Mouse (Mus musculus) G1E (cell line): Measurements from ENCODE around the gene Serpine2.

ENCODE experiments used
- CTCF ChIP-seq: IDR thresholded peaks from 2 replicates; pipeline ENCODE4 v1.5.1; 2012; ENCODE audit warnings: low read depth, low read length, inconsistent platforms, mixed read lengths
- GATA1 ChIP-seq: IDR thresholded peaks from 2 replicates; pipeline ENCODE4 v1.6.1; 2012; ENCODE audit warnings: borderline replicate concordance, low read length, inconsistent platforms, mixed read lengths
- POLR2AphosphoS5 ChIP-seq: IDR thresholded peaks from 2 replicates; pipeline ENCODE4 v1.6.1; 2012; ENCODE audit warnings: low read depth, low read length, inconsistent platforms; ENCODE audit not compliant: insufficient replicate concordance

DNA sequence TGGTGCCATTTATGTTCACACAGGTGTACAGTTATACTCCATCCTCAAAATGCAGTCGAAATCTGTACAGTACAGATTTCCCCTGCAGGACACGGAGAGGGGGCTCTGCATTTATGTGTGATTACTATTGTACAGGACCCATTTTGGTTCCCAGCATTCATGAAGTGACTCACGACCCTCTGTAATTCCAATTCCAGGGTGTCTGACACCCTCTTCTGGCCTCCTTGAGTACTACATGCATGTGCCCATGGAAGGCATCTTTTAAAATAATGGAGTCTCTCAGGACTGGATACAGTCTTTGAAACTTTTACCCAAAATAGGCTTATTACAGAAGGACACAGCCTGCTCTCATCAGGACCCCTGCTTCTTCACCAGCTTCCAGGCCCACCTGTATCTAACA is 78.5 kb downstream of the Serpine2 start:
- TF ChIP-seq POLR2AphosphoS5, result no peak
- peak; percentile 54 for TF ChIP-seq CTCF
- no peak for TF ChIP-seq GATA1
